Mouse (Mus musculus) lung, postnatal 0 days (tissue): ENCODE results near the gene Fan1. TPM values are rescaled to one million over a fixed set of nuclear protein-coding genes. Genes with fewer than 3 reads are reported as not detected.

Experiments used
- ATAC-seq: fragments of 200-750 bp; cut with Nextera tagmentation; 2 replicates; pipeline ENCODE4 v1.8.0; 2017; ENCODE audit warnings: moderate library complexity
- DNase-seq: peaks from one replicate; pipeline ENCODE4 v3.0.0-alpha.2; 2016; ENCODE audit warnings: low spot score
- H3K27ac ChIP-seq: fragments of 300-500 bp; sonication (generic); 2 replicates; pipeline ENCODE4 v1.5.1; 2014; ENCODE audit warnings: antibody characterized with exemption, mild to moderate bottlenecking, low read length, mixed read lengths
- H3K27me3 ChIP-seq: fragments of 300-500 bp; sonication (generic); replicated peaks from 2 replicates; pipeline ENCODE4 v1.6.1; 2014; ENCODE audit warnings: low read length, mixed read lengths; ENCODE audit not compliant: insufficient read depth
- H3K36me3 ChIP-seq: fragments of 300-500 bp; sonication (generic); 2 replicates; pipeline ENCODE4 v1.6.1; 2014; ENCODE audit warnings: low read length, mixed read lengths; ENCODE audit not compliant: insufficient read depth
- H3K4me1 ChIP-seq: fragments of 300-500 bp; sonication (generic); 2 replicates; pipeline ENCODE4 v1.6.1; 2014; ENCODE audit warnings: antibody characterized with exemption, low read depth, low read length, mixed read lengths; ENCODE audit not compliant: insufficient read depth
- H3K4me2 ChIP-seq: fragments of 300-500 bp; sonication (generic); replicated peaks from 2 replicates; pipeline ENCODE4 v1.6.1; 2014; ENCODE audit warnings: low read depth, mild to moderate bottlenecking, low read length, moderate library complexity, mixed read lengths
- H3K4me3 ChIP-seq: fragments of 300-500 bp; sonication (generic); 2 replicates; pipeline ENCODE4 v1.5.1; 2014; ENCODE audit warnings: low read depth, low read length
- H3K9ac ChIP-seq: fragments of 300-500 bp; sonication (generic); replicated peaks from 2 replicates; pipeline ENCODE4 v1.6.1; 2014; ENCODE audit warnings: low read depth, mild to moderate bottlenecking
- H3K9me3 ChIP-seq: fragments of 300-500 bp; sonication (generic); 2 replicates; pipeline ENCODE4 v1.6.1; 2016; ENCODE audit warnings: low read length, mixed read lengths
- CTCF ChIP-seq: IDR thresholded peaks from 2 replicates; pipeline ENCODE4 v1.5.1; 2016; ENCODE audit warnings: antibody characterized with exemption, mild to moderate bottlenecking
- EP300 ChIP-seq: IDR thresholded peaks from 2 replicates; pipeline ENCODE4 v1.6.1; 2016; ENCODE audit warnings: antibody characterized with exemption, mild to moderate bottlenecking, control low read depth
- WGBS: fragments of 180-500 bp; shearing (Covaris S2); extraction: QIAGEN DNeasy Blood & Tissue Kit; methylation state at CpG from one replicate; pipeline ENCODE4 v1.1.7; 2014; 5-methylcytosine and 5-hydroxymethylcytosine counted together
- polyA plus RNA-seq: library from polyadenylated mRNA; unstranded; fragments of >200 nt; fragmentation: Nextera tagmentation; extraction: Ambion mirVana; gene quantifications from 2 replicates; pipeline ENCODE4 v1.2.1, GENCODE M21; 2015

The Fan1 gene
- polyA plus RNA-seq, 1 experiment from 2014 or later = 4.8 TPM

- WGBS = 77% methylated on average over 15 of the region's 15 CpGs
- TF ChIP-seq EP300 (no peak), CTCF (peak; percentile 13; the same call in 1 of the 2 replicates)
- no peak for DNase-seq
Measured at GRCm38 (mm10) chr7:64349147-64349861, 24.6 kb downstream of the Fan1 start.

GRCm38 (mm10) chr7:64347813-64348212 lies 26.1 kb downstream of the Fan1 start:
- no peak overlapping the region for H3K27ac ChIP-seq
- no peak overlapping the region for H3K4me3 ChIP-seq
- no peaks in the 10 kb centered on the region for H3K27me3 ChIP-seq
- no peak overlapping the region for H3K9ac ChIP-seq
- ATAC-seq (no peak), DNase-seq (no peak)
- H3K4me2 ChIP-seq = no peak overlapping the region
- no peak for TF ChIP-seq CTCF
- TF ChIP-seq EP300 = no peak
- WGBS = 100% methylated on average over 1 of the region's 1 CpGs
- H3K4me1 ChIP-seq = no peaks in the 10 kb centered on the region
- no peaks in the 10 kb centered on the region for H3K9me3 ChIP-seq
- peaks cover 4% of the 10 kb centered on the region for H3K36me3 ChIP-seq

More at GRCm38 (mm10) chr7:64349147-64349861, 24.6 kb downstream of the Fan1 start:
- Histone ChIP-seq H3K4me3 (no peak overlapping the region), H3K4me2 (no peak overlapping the region), H3K9me3 (no peaks in the 10 kb centered on the region), H3K36me3 (peaks cover 9% of the 10 kb centered on the region), H3K4me1 (no peaks in the 10 kb centered on the region), H3K27me3 (no peaks in the 10 kb centered on the region), H3K9ac (no peak overlapping the region), H3K27ac (no peak overlapping the region)
- ATAC-seq = no peak; the same call in 1 of the 2 replicates

GRCm38 (mm10) chr7:64332686-64333085 lies 41.2 kb downstream of the Fan1 start:
- Histone ChIP-seq H3K27ac (no peak overlapping the region), H3K36me3 (peaks cover 17% of the 10 kb centered on the region), H3K27me3 (no peaks in the 10 kb centered on the region), H3K9ac (no peak overlapping the region), H3K4me2 (no peak overlapping the region), H3K4me1 (no peaks in the 10 kb centered on the region), H3K9me3 (no peaks in the 10 kb centered on the region), H3K4me3 (no peak overlapping the region)
- ATAC-seq (no peak), DNase-seq (no peak)
- 93% methylated on average over 1 of the region's 1 CpGs for WGBS
- TF ChIP-seq CTCF = no peak
- TF ChIP-seq EP300 = no peak

- WGBS = 88% methylated on average over 3 of the region's 3 CpGs
- TF ChIP-seq CTCF = no peak
- no peak for TF ChIP-seq EP300
- DNase-seq (no peak), ATAC-seq (no peak)
- no peaks in the 10 kb centered on the region for H3K4me1 ChIP-seq
- no peaks in the 10 kb centered on the region for H3K9me3 ChIP-seq
- no peak overlapping the region for H3K4me2 ChIP-seq
- H3K27ac ChIP-seq = no peak overlapping the region
- peaks cover 11% of the 10 kb centered on the region for H3K36me3 ChIP-seq
- no peak overlapping the region for H3K9ac ChIP-seq
- no peak overlapping the region for H3K4me3 ChIP-seq
- H3K27me3 ChIP-seq = no peaks in the 10 kb centered on the region
Measured at GRCm38 (mm10) chr7:64331309-64331708, 42.6 kb downstream of the Fan1 start.

GRCm38 (mm10) chr7:64327486-64327885 lies 46.4 kb downstream of the Fan1 start:
- no peak overlapping the region for H3K4me2 ChIP-seq
- H3K4me3 ChIP-seq = no peak overlapping the region
- 91% methylated on average over 4 of the region's 4 CpGs for WGBS
- TF ChIP-seq EP300 (no peak), CTCF (no peak)
- no peaks in the 10 kb centered on the region for H3K27me3 ChIP-seq
- no peaks in the 10 kb centered on the region for H3K9me3 ChIP-seq
- no peaks in the 10 kb centered on the region for H3K4me1 ChIP-seq
- ATAC-seq (no peak), DNase-seq (no peak)
- H3K36me3 ChIP-seq = peaks cover 7% of the 10 kb centered on the region; the same call in 1 of the 2 replicates
- H3K9ac ChIP-seq = no peak overlapping the region
- H3K27ac ChIP-seq = no peak overlapping the region

- Histone ChIP-seq H3K9ac (no peak overlapping the region), H3K9me3 (no peaks in the 10 kb centered on the region), H3K4me1 (no peaks in the 10 kb centered on the region), H3K4me3 (no peak overlapping the region), H3K27ac (no peak overlapping the region), H3K4me2 (no peak overlapping the region), H3K36me3 (peaks cover 7% of the 10 kb centered on the region; the same call in 1 of the 2 replicates), H3K27me3 (no peaks in the 10 kb centered on the region)
- peak; percentile 74 for DNase-seq
- WGBS = 12% methylated on average over 1 of the region's 1 CpGs
- peak; percentile 85 for TF ChIP-seq CTCF
- TF ChIP-seq EP300 = no peak
- ATAC-seq = peak; percentile 74
Measured at GRCm38 (mm10) chr7:64326892-64327291, 47.0 kb downstream of the Fan1 start.
